Mouse (Mus musculus) activated CD4-positive, CD25-positive, alpha-beta regulatory T cell, adult 4 months (primary cell): ENCODE data around the gene Tyrobp. TPM values are rescaled to one million over a fixed set of nuclear protein-coding genes. Genes with fewer than 3 reads are reported as not detected.

Experiments
- ATAC-seq: one replicate; pipeline ENCODE4 v1.8.0; 2017
- polyA plus RNA-seq, 2 experiments: library from polyadenylated mRNA; unstranded; fragments of 100-300 nt; shearing (Covaris generic); gene quantifications; one replicate each; pipeline ENCODE4 v1.2.1; 2017

The Tyrobp gene
- polyA plus RNA-seq, 2 experiments from 2014 or later, result 8.1 TPM; not detected in 1

DNA sequence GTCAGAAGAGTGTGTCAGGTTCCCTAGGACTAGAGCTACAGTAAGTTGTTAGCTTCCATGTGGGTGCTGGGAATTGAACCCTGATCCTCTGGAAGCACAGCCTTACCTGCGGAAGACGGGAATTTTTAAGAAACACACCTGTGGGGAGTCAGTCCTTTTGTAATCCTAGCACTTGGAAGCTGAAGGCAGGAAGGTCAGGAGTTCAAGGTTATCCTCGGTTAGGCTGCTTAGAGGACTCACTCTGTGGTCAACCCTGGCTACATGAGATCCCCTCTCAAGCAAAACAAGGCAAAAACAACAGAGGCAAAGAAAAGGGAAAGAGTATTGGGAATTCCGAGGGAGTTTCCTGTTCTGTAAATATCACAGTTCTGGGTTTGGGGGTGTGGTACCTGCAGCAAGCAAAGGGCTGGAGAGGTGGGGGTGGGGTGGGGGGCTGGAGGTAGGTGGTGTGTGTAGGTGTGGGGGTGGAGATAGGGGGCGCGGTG lies 51.3 kb downstream of the Tyrobp start:
- ATAC-seq, result no peak

Other genes starting within 250 kb of the Tyrobp start
- 10 to 100 TPM; 11.4 to 18.0 TPM for gene Zfp146, start 244.0 kb upstream of the Tyrobp start, polyA plus RNA-seq
- gene Cox7a1, start 229.6 kb upstream of the Tyrobp start, polyA plus RNA-seq, result 1 to 10 TPM in 1 of 2 experiments, not detected in 1; 4.6 TPM
- 10 to 100 TPM; 72.6 to 76.3 TPM for gene Capns1, start 214.9 kb upstream of the Tyrobp start, polyA plus RNA-seq
- gene Polr2i, start 181.8 kb upstream of the Tyrobp start, polyA plus RNA-seq, result 10 to 100 TPM; 43.3 to 55.7 TPM
- 100 to 1,000 TPM; 124 to 138 TPM for gene Tbcb, start 181.5 kb upstream of the Tyrobp start, polyA plus RNA-seq
- gene Ovol3, start 178.0 kb upstream of the Tyrobp start, polyA plus RNA-seq, result not detected
- gene Thap8, start 133.7 kb upstream of the Tyrobp start, polyA plus RNA-seq, result under 1 TPM; 0.33 to 0.48 TPM
- gene Wdr62, start 133.3 kb upstream of the Tyrobp start, polyA plus RNA-seq, result 1 to 10 TPM; 2.9 TPM
- 1 to 10 TPM; 3.8 to 5.2 TPM for gene Clip3, start 122.0 kb upstream of the Tyrobp start, polyA plus RNA-seq
- 100 to 1,000 TPM; 121 to 130 TPM for gene Alkbh6, start 105.0 kb upstream of the Tyrobp start, polyA plus RNA-seq
- gene Syne4, start 99.0 kb upstream of the Tyrobp start, polyA plus RNA-seq, result 1 to 10 TPM; 2.9 to 6.4 TPM
- gene E130208F15Rik, start 92.0 kb upstream of the Tyrobp start, polyA plus RNA-seq, result not detected
- gene Sdhaf1, start 89.9 kb upstream of the Tyrobp start, polyA plus RNA-seq, result 1 to 10 TPM; 4.2 to 8.5 TPM
- not detected for gene Lrfn3, start 51.0 kb upstream of the Tyrobp start, polyA plus RNA-seq
- 100 to 1,000 TPM; 433 to 632 TPM for gene Hcst, start 6.1 kb downstream of the Tyrobp start, polyA plus RNA-seq
- 10 to 100 TPM; 36.5 to 41.2 TPM for gene Nfkbid, start 8.0 kb downstream of the Tyrobp start, polyA plus RNA-seq
- gene Aplp1, start 31.8 kb downstream of the Tyrobp start, polyA plus RNA-seq, result 1 to 10 TPM; 3.0 to 4.3 TPM
- gene Kirrel2, start 43.9 kb downstream of the Tyrobp start, polyA plus RNA-seq, result not detected
- under 1 TPM in 1 of 2 experiments, not detected in 1; 0.24 TPM for gene Nphs1, start 44.6 kb downstream of the Tyrobp start, polyA plus RNA-seq
- gene Prodh2, start 79.9 kb downstream of the Tyrobp start, polyA plus RNA-seq, result not detected
- gene Arhgap33, start 121.3 kb downstream of the Tyrobp start, polyA plus RNA-seq, result 1 to 10 TPM; 1.0 to 1.1 TPM
- 1 to 10 TPM; 1.8 to 2.5 TPM for gene Hspb6, start 138.4 kb downstream of the Tyrobp start, polyA plus RNA-seq
- gene Proser3, start 138.5 kb downstream of the Tyrobp start, polyA plus RNA-seq, result 1 to 10 TPM; 2.5 to 4.8 TPM
- 100 to 1,000 TPM in 1 of 2 experiments, 10 to 100 TPM in 1; 93.6 to 106 TPM for gene Lin37, start 146.1 kb downstream of the Tyrobp start, polyA plus RNA-seq
- 10 to 100 TPM; 55.1 to 58.9 TPM for gene U2af1l4, start 149.5 kb downstream of the Tyrobp start, polyA plus RNA-seq
- 10 to 100 TPM; 57.9 to 60.0 TPM for gene Gm49396, start 149.6 kb downstream of the Tyrobp start, polyA plus RNA-seq
- 100 to 1,000 TPM; 279 to 335 TPM for gene Psenen, start 149.9 kb downstream of the Tyrobp start, polyA plus RNA-seq
- 100 to 1,000 TPM; 162 to 234 TPM for gene Igflr1, start 151.7 kb downstream of the Tyrobp start, polyA plus RNA-seq
- gene Kmt2b, start 175.0 kb downstream of the Tyrobp start, polyA plus RNA-seq, result 10 to 100 TPM; 14.9 to 16.9 TPM
- gene Zbtb32, start 185.1 kb downstream of the Tyrobp start, polyA plus RNA-seq, result 10 to 100 TPM; 15.8 to 19.7 TPM
- gene Upk1a, start 199.1 kb downstream of the Tyrobp start, polyA plus RNA-seq, result 1 to 10 TPM; 2.2 to 3.3 TPM
- 100 to 1,000 TPM; 421 to 746 TPM for gene Cox6b1, start 212.4 kb downstream of the Tyrobp start, polyA plus RNA-seq
- not detected for gene Etv2, start 222.1 kb downstream of the Tyrobp start, polyA plus RNA-seq
- gene Rbm42, start 236.6 kb downstream of the Tyrobp start, polyA plus RNA-seq, result 10 to 100 TPM; 25.6 to 37.9 TPM